Mouse (Mus musculus): ENCODE results near the gene Slx4.

GRCm38 (mm10) chr16:3976712-3977111, 26.9 kb downstream of the Slx4 start:
- TF ChIP-seq CTCF (IDR thresholded peaks at IDR 0.05) (no peak), EP300 (IDR thresholded peaks at IDR 0.05; ENCODE audit: insufficient read depth, low read depth, low read length) (no peak), POLR2A (IDR thresholded peaks at IDR 0.05; ENCODE audit: insufficient read depth, low read depth, low read length) (no peak)

All from heart, adult 2 months (tissue).